Mouse (Mus musculus) kidney, postnatal 0 days (tissue): ENCODE measurements around the gene Olfr325. TPM values are rescaled to one million over a fixed set of nuclear protein-coding genes. Genes with fewer than 3 reads are reported as not detected.

Experiments
- ATAC-seq: fragments of 200-750 bp; cut with Nextera tagmentation; replicated peaks from 2 replicates; pipeline ENCODE4 v1.8.0; 2017; ENCODE audit warnings: low read depth, moderate number of reproducible peaks, moderate TSS enrichment, moderate library complexity; ENCODE audit not compliant: low FRiP score
- DNase-seq: peaks from one replicate; pipeline ENCODE4 v3.0.0-alpha.2; 2016; ENCODE audit warnings: low spot score
- H3K27ac ChIP-seq: fragments of 300-500 bp; sonication (generic); 2 replicates; pipeline ENCODE4 v1.5.1; 2014; ENCODE audit warnings: mild to moderate bottlenecking
- H3K27me3 ChIP-seq: fragments of 300-500 bp; sonication (generic); 2 replicates; pipeline ENCODE4 v1.6.1; 2014; ENCODE audit warnings: low read length, mixed read lengths; ENCODE audit not compliant: insufficient read depth
- H3K36me3 ChIP-seq: fragments of 300-500 bp; sonication (generic); 2 replicates; pipeline ENCODE4 v1.6.1; 2014; ENCODE audit warnings: low read length, mixed read lengths; ENCODE audit not compliant: insufficient read depth
- H3K4me1 ChIP-seq: fragments of 300-500 bp; sonication (generic); replicated peaks from 2 replicates; pipeline ENCODE4 v1.6.1; 2014; ENCODE audit warnings: antibody characterized with exemption, low read length, mixed read lengths; ENCODE audit not compliant: insufficient read depth
- H3K4me2 ChIP-seq: fragments of 300-500 bp; sonication (generic); 2 replicates; pipeline ENCODE4 v1.6.1; 2014; ENCODE audit warnings: mild to moderate bottlenecking, low read length, moderate library complexity, mixed read lengths
- H3K4me3 ChIP-seq: fragments of 300-500 bp; sonication (generic); replicated peaks from 2 replicates; pipeline ENCODE4 v1.5.1; 2014; ENCODE audit warnings: low read depth, low read length
- H3K9ac ChIP-seq: fragments of 300-500 bp; sonication (generic); 2 replicates; pipeline ENCODE4 v1.6.1; 2014; ENCODE audit warnings: low read depth, low read length
- H3K9me3 ChIP-seq: fragments of 300-500 bp; sonication (generic); replicated peaks from 2 replicates; pipeline ENCODE4 v1.6.1; 2016; ENCODE audit warnings: low read length, inconsistent platforms, mixed read lengths
- CTCF ChIP-seq: IDR thresholded peaks from 2 replicates; pipeline ENCODE4 v1.5.1; 2016; ENCODE audit warnings: antibody characterized with exemption, low read depth, mild to moderate bottlenecking, moderate library complexity
- WGBS: fragments of 180-500 bp; shearing (Covaris S2); extraction: QIAGEN DNeasy Blood & Tissue Kit; methylation state at CpG from one replicate; pipeline ENCODE4 v1.1.7; 2014; 5-methylcytosine and 5-hydroxymethylcytosine counted together
- polyA plus RNA-seq: library from polyadenylated mRNA; unstranded; fragments of >200 nt; fragmentation: Nextera tagmentation; extraction: Ambion mirVana; gene quantifications from 2 replicates; pipeline ENCODE4 v1.2.1, GENCODE M21; 2015

The Olfr325 gene
- polyA plus RNA-seq, 1 experiment from 2014 or later: not detected

DNA sequence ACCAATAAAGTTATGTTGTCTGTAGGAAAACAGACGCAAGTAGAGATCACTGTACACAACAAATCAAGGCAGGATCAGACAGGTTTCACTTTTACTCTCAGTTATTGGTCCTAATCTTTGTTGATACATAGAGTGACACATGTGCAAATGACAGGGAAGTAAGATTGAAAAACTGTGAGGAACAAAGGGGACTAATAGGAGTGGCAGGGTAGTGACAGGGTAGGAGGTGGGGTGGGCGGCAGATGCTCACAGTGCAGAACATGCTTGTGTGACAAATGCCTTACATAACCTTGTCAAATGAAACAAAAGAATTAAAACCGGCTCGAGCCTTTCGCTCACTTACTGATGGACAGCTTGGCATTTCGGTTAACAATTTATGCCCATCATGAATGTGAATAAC lies 41.3 kb downstream of the Olfr325 start:
- Histone ChIP-seq H3K36me3 (no peaks in the 10 kb centered on the region), H3K27me3 (no peaks in the 10 kb centered on the region), H3K9me3 (no peaks in the 10 kb centered on the region), H3K4me1 (no peaks in the 10 kb centered on the region), H3K27ac (no peak overlapping the region), H3K4me2 (no peak overlapping the region), H3K9ac (no peak overlapping the region), H3K4me3 (no peak overlapping the region)
- DNase-seq: no peak
- no peak for TF ChIP-seq CTCF
- no peak for ATAC-seq
- 74% methylated on average over 6 of the region's 6 CpGs for WGBS

DNA sequence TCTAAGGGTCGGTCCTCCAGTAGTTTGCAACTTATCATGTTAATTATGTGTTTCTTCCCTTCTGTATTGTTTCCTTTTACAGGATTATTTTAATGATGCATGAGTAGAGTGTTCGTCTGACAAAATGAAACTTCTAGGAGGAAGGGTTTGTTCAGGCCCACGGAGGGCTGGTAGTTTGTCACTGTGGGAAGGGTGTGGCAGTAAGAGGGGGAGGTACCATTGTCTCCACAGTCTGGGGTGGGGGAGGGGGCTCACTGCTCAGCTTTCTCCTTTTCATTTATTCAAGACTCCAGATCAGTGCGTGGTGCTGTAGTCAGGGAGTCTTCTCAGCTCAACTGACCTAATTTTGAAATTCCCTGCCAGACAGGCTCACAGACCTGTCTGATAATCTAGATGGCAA lies 48.6 kb downstream of the Olfr325 start:
- Histone ChIP-seq H3K4me2 (no peak overlapping the region), H3K4me3 (no peak overlapping the region), H3K9ac (no peak overlapping the region), H3K27ac (no peak overlapping the region), H3K27me3 (no peaks in the 10 kb centered on the region), H3K4me1 (no peaks in the 10 kb centered on the region), H3K9me3 (no peaks in the 10 kb centered on the region), H3K36me3 (no peaks in the 10 kb centered on the region)
- DNase-seq (no peak), ATAC-seq (no peak)
- 44% methylated on average over 4 of the region's 4 CpGs for WGBS
- no peak for TF ChIP-seq CTCF

DNA sequence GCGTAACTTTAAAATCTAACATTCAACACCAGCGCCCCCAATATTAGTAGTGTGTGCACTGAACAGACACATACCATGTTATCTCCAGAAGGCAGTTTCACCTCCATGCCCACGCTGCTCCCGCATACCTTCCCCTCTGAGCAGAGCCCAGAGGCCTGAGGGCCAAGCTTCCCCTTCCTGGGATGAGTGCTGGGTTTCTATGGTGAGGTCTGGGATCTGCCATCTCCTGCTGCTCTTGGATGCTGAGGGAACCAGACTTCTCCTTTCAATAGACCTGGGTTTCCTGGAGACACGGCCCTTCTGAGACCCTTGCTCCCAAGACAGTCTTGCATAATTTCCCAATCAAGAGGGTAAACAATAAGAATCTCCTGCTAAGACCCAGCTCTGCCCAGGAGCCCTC lies 52.9 kb downstream of the Olfr325 start, which contains the start of gene Olfr323:
TSS of gene Olfr323 (minus strand) at position 101 of the 400 bp plus-strand sequence.
- DNase-seq: no peak
- H3K9ac ChIP-seq: no peak within 1 kb of the TSS
- TF ChIP-seq CTCF: no peak
- no peaks in the 10 kb centered on the region for H3K4me1 ChIP-seq
- ATAC-seq: no peak
- H3K4me3 ChIP-seq: no peak within 1 kb of the TSS
- 69% methylated on average over 5 of the region's 5 CpGs for WGBS
- no peaks in the 10 kb centered on the region for H3K36me3 ChIP-seq
- no peak within 1 kb of the TSS for H3K27ac ChIP-seq
- no peaks in the 10 kb centered on the region for H3K9me3 ChIP-seq
- no peak within 1 kb of the TSS for H3K4me2 ChIP-seq
- H3K27me3 ChIP-seq: no peaks in the 10 kb centered on the region

Other genes with a start within 250 kb of the Olfr325 start
- gene Zfp672, start 247.4 kb upstream of the Olfr325 start, polyA plus RNA-seq: 58.1 and 66.3 TPM in 2 replicates
- gene Sh3bp5l, start 247.0 kb upstream of the Olfr325 start, polyA plus RNA-seq: 28.3 and 31.9 TPM in 2 replicates
- 0.24 and 0.28 TPM in 2 replicates for gene Lypd8, start 198.7 kb upstream of the Olfr325 start, polyA plus RNA-seq
- not detected in 2 replicates for gene 1810065E05Rik, start 156.6 kb upstream of the Olfr325 start, polyA plus RNA-seq
- not detected in 2 replicates for gene Gm12253, start 145.2 kb upstream of the Olfr325 start, polyA plus RNA-seq
- not detected in 2 replicates for gene Lypd9, start 124.8 kb upstream of the Olfr325 start, polyA plus RNA-seq
- not detected in 2 replicates for gene Olfr30, start 115.5 kb upstream of the Olfr325 start, polyA plus RNA-seq
- 0.08 TPM in 1 of 2 replicates, not detected in the other for gene Olfr332, start 85.2 kb upstream of the Olfr325 start, polyA plus RNA-seq
- gene Olfr331, start 75.2 kb upstream of the Olfr325 start, polyA plus RNA-seq: not detected in 2 replicates
- not detected in 2 replicates for gene Olfr330, start 42.9 kb upstream of the Olfr325 start, polyA plus RNA-seq
- not detected in 2 replicates for gene Olfr329-ps, start 31.3 kb upstream of the Olfr325 start, polyA plus RNA-seq
- not detected in 2 replicates for gene Olfr328, start 22.1 kb upstream of the Olfr325 start, polyA plus RNA-seq
- gene Olfr224, start 7.2 kb upstream of the Olfr325 start, polyA plus RNA-seq: not detected in 2 replicates
- not detected in 2 replicates for gene Olfr324, start 17.4 kb downstream of the Olfr325 start, polyA plus RNA-seq
- gene 2210407C18Rik, start 38.3 kb downstream of the Olfr325 start, polyA plus RNA-seq: not detected in 2 replicates
- gene Olfr323, start 52.8 kb downstream of the Olfr325 start, polyA plus RNA-seq: not detected in 2 replicates
- gene Trim58, start 62.7 kb downstream of the Olfr325 start, polyA plus RNA-seq: 0.08 and 0.14 TPM in 2 replicates
- 0.05 and 0.09 TPM in 2 replicates for gene Olfr322, start 81.1 kb downstream of the Olfr325 start, polyA plus RNA-seq
- not detected in 2 replicates for gene Olfr320, start 103.4 kb downstream of the Olfr325 start, polyA plus RNA-seq
- gene Olfr319, start 121.4 kb downstream of the Olfr325 start, polyA plus RNA-seq: not detected in 2 replicates
- not detected in 2 replicates for gene Olfr318, start 146.3 kb downstream of the Olfr325 start, polyA plus RNA-seq
- gene Olfr317, start 161.5 kb downstream of the Olfr325 start, polyA plus RNA-seq: not detected in 2 replicates
- not detected in 2 replicates for gene Olfr316, start 175.0 kb downstream of the Olfr325 start, polyA plus RNA-seq
- not detected in 2 replicates for gene Olfr315, start 195.5 kb downstream of the Olfr325 start, polyA plus RNA-seq
- gene Olfr314, start 205.2 kb downstream of the Olfr325 start, polyA plus RNA-seq: not detected in 2 replicates
- 0.31 and 0.37 TPM in 2 replicates for gene Fam183b, start 224.2 kb downstream of the Olfr325 start, polyA plus RNA-seq
- not detected in 2 replicates for gene Olfr313, start 237.3 kb downstream of the Olfr325 start, polyA plus RNA-seq